ENCODE assay signal across 16 mouse cellular contexts in the genomic region with DNA sequence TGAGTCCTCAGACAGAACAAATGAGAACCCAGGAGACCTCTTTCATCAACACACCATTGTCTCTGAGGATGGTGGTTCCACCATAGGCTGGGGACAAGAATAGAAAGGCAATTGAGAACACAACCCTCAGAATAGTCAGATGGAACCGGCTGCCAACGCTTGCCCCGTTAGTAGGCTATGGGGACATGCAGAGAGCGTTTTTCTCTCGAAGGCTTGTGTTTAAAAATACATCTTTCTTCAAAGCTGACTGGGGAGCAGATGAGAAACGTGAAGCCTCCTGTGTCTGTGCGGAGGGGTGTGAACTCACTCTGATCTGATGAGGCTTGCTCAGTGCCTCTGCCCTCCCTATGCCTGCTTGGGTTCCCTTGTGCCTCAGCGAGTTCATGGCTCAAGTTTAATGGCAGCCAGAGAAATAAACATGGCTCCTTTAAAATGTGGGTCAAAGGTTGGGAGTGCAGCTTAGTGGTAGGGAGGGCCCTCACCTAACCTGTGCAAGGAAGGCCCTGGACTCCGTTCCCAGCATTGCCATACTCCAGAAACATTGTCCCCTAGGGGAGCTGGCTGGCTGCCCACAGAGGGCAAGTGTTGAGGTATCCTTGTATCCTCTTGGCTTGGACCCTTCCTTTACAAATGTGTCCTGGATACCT. TPM values are rescaled to one million over a fixed set of nuclear protein-coding genes. Genes with fewer than 3 reads are reported as not detected.
DNase-seq lines count a peak whose midpoint lies in the region; ATAC-seq lines count a peak whose summit lies in the region.
"Had no signal": no experiment of that assay in that cellular context is flagged by ENCODE, and none has a peak within 500 bp of the region (broad histone marks: within the 10 kb centered on the region; RNA-seq: fewer than 3 reads in every experiment).

No protein-coding gene starts in this region.

- peaks cover 54% of the 10 kb centered on the region for H3K4me1 ChIP-seq in embryonic facial prominence, embryonic 15.5 days
- H3K4me1 ChIP-seq in embryonic facial prominence, embryonic 10.5 days = peaks cover 28% of the 10 kb centered on the region
- H3K4me1 ChIP-seq in heart, embryonic 15.5 days (replicated peaks) = peaks cover 80% of the 10 kb centered on the region
- H3K4me1 ChIP-seq in neural tube, embryonic 14.5 days (ENCODE audit: control insufficient read depth, insufficient read depth, low read length) = peaks cover 3% of the 10 kb centered on the region; the same call in 1 of the 2 replicates
- H3K4me1 ChIP-seq in liver, embryonic 12.5 days = peaks cover 11% of the 10 kb centered on the region

- no peak overlapping the region for H3K9ac ChIP-seq in embryonic facial prominence, embryonic 15.5 days
- H3K9ac ChIP-seq in heart, embryonic 15.5 days = no peak overlapping the region
- no peak overlapping the region for H3K9ac ChIP-seq in neural tube, embryonic 14.5 days (replicated peaks; ENCODE audit: low read depth, low read length)
- H3K9ac ChIP-seq in liver, embryonic 12.5 days = no peak overlapping the region
- H3K9ac ChIP-seq: midbrain, embryonic 15.5 days; stomach, embryonic 15.5 days had no signal

- H3K4me3 ChIP-seq in embryonic facial prominence, embryonic 15.5 days (replicated peaks) = no peak overlapping the region
- H3K4me3 ChIP-seq in embryonic facial prominence, embryonic 10.5 days = no peak overlapping the region
- H3K4me3 ChIP-seq in heart, embryonic 15.5 days = no peak overlapping the region
- no peak overlapping the region for H3K4me3 ChIP-seq in neural tube, embryonic 14.5 days (ENCODE audit: low read depth, low read length)
- no peak overlapping the region for H3K4me3 ChIP-seq in liver, embryonic 12.5 days
- H3K4me3 ChIP-seq: midbrain, embryonic 15.5 days; stomach, embryonic 15.5 days had no signal

- peak overlapping the region; percentile 40 for H3K27ac ChIP-seq in embryonic facial prominence, embryonic 15.5 days (replicated peaks)
- no peak overlapping the region for H3K27ac ChIP-seq in embryonic facial prominence, embryonic 10.5 days (replicated peaks)
- peak overlapping the region; percentile 93 for H3K27ac ChIP-seq in heart, embryonic 15.5 days
- 0 out of 2 replicates have a peak overlapping the region, but pooled peaks have one; percentile 18 for H3K27ac ChIP-seq in neural tube, embryonic 14.5 days (ENCODE audit: low read depth, low read length)
- H3K27ac ChIP-seq in liver, embryonic 12.5 days = no peak overlapping the region
- H3K27ac ChIP-seq: hindbrain, postnatal 0 days; midbrain, embryonic 15.5 days; stomach, embryonic 15.5 days had no signal

- H3K4me2 ChIP-seq in embryonic facial prominence, embryonic 15.5 days (replicated peaks) = no peak overlapping the region
- no peak overlapping the region for H3K4me2 ChIP-seq in heart, embryonic 15.5 days
- no peak overlapping the region for H3K4me2 ChIP-seq in neural tube, embryonic 14.5 days (ENCODE audit: low read depth, low read length)
- no peak overlapping the region for H3K4me2 ChIP-seq in liver, embryonic 12.5 days
- H3K4me2 ChIP-seq: midbrain, embryonic 15.5 days; stomach, embryonic 15.5 days had no signal

- no peaks in the 10 kb centered on the region for H3K9me3 ChIP-seq in embryonic facial prominence, embryonic 15.5 days (replicated peaks)
- no peaks in the 10 kb centered on the region for H3K9me3 ChIP-seq in embryonic facial prominence, embryonic 10.5 days
- H3K9me3 ChIP-seq in heart, embryonic 15.5 days (replicated peaks) = no peaks in the 10 kb centered on the region
- H3K9me3 ChIP-seq in neural tube, embryonic 14.5 days (ENCODE audit: control insufficient read depth, low read length) = no peaks in the 10 kb centered on the region
- no peaks in the 10 kb centered on the region for H3K9me3 ChIP-seq in liver, embryonic 12.5 days (replicated peaks)
- H3K9me3 ChIP-seq: midbrain, embryonic 15.5 days; stomach, embryonic 15.5 days had no signal

- DNase-seq in embryonic facial prominence, embryonic 10.5 days (ENCODE audit: low spot score) = no peak
- no peak for DNase-seq in heart, adult 8-10 months (ENCODE audit: low spot score)
- DNase-seq in neural tube, embryonic 10.5 days (ENCODE audit: extremely low spot score, low spot score) = no peak
- DNase-seq in right cerebral cortex, postnatal 4 days = peak; percentile 23
- DNase-seq: adrenal gland, postnatal 14 days; cerebellum, postnatal 14 days; kidney, adult 2 months; kidney, postnatal 25 days; spleen, adult 18-20 months had no signal

- 58% methylated on average over 9 of the region's 9 CpGs for WGBS in embryonic facial prominence, embryonic 15.5 days
- 79% methylated on average over 9 of the region's 9 CpGs for WGBS in embryonic facial prominence, embryonic 10.5 days
- 51% methylated on average over 9 of the region's 9 CpGs for WGBS in heart, embryonic 15.5 days
- 60% methylated on average over 9 of the region's 9 CpGs for WGBS in neural tube, embryonic 14.5 days
- 79% methylated on average over 9 of the region's 9 CpGs for WGBS in liver, embryonic 12.5 days (ENCODE audit: insufficient replicate concordance)

- no peak for ATAC-seq in embryonic facial prominence, embryonic 15.5 days (ENCODE audit: insufficient number of reproducible peaks, low FRiP score, low TSS enrichment, low read depth)
- no peak for ATAC-seq in heart, embryonic 15.5 days (replicated peaks; ENCODE audit: insufficient number of reproducible peaks, insufficient read depth, low FRiP score, low read depth)
- ATAC-seq in neural tube, embryonic 14.5 days (ENCODE audit: low read depth) = no peak
- ATAC-seq in liver, embryonic 12.5 days = no peak
- ATAC-seq: hindbrain, postnatal 0 days; midbrain, embryonic 15.5 days had no signal

- no peaks in the 10 kb centered on the region for H3K36me3 ChIP-seq in embryonic facial prominence, embryonic 15.5 days
- H3K36me3 ChIP-seq in embryonic facial prominence, embryonic 10.5 days (replicated peaks) = no peaks in the 10 kb centered on the region
- no peaks in the 10 kb centered on the region for H3K36me3 ChIP-seq in heart, embryonic 15.5 days
- no peaks in the 10 kb centered on the region for H3K36me3 ChIP-seq in neural tube, embryonic 14.5 days (ENCODE audit: control insufficient read depth, insufficient read depth, low read length)
- no peaks in the 10 kb centered on the region for H3K36me3 ChIP-seq in liver, embryonic 12.5 days
- H3K36me3 ChIP-seq: midbrain, embryonic 15.5 days; stomach, embryonic 15.5 days had no signal

- no peaks in the 10 kb centered on the region for H3K27me3 ChIP-seq in embryonic facial prominence, embryonic 15.5 days
- peaks cover 3% of the 10 kb centered on the region for H3K27me3 ChIP-seq in embryonic facial prominence, embryonic 10.5 days (replicated peaks; ENCODE audit: low read depth, poor library complexity, severe bottlenecking)
- no peaks in the 10 kb centered on the region for H3K27me3 ChIP-seq in heart, embryonic 15.5 days
- H3K27me3 ChIP-seq in neural tube, embryonic 14.5 days (ENCODE audit: control insufficient read depth, insufficient read depth, low read length) = no peaks in the 10 kb centered on the region
- no peaks in the 10 kb centered on the region for H3K27me3 ChIP-seq in liver, embryonic 12.5 days (replicated peaks)
- H3K27me3 ChIP-seq: midbrain, embryonic 15.5 days; stomach, embryonic 15.5 days had no signal

RNA-seq across cellular contexts. Expression of a gene that starts 53.7 kb away (rescaled TPM):
- 2.4 and 3.0 TPM in 2 replicates for polyA plus RNA-seq in embryonic facial prominence, embryonic 15.5 days (2015; fragmentation: Nextera tagmentation; extraction: Ambion mirVana)
- 2.7 and 2.8 TPM in 2 replicates for polyA plus RNA-seq in embryonic facial prominence, embryonic 10.5 days (2016; fragmentation: Nextera tagmentation; extraction: Ambion mirVana)
- polyA plus RNA-seq in heart, embryonic 15.5 days (2015; fragmentation: Nextera tagmentation; extraction: Ambion mirVana) = 1.0 and 1.9 TPM in 2 replicates
- total RNA-seq in heart, adult 8-10 months (2022) = 1 to 10 TPM; 2.9 to 4.9 (median 3.5) TPM
- 2.7 TPM in 2 replicates for polyA plus RNA-seq in neural tube, embryonic 14.5 days (2014; fragmentation: Nextera tagmentation; extraction: Ambion mirVana)
- polyA plus RNA-seq in liver, embryonic 12.5 days (2016; fragmentation: Nextera tagmentation; extraction: Ambion mirVana) = 3.3 and 3.4 TPM in 2 replicates

Comparison
In these comparisons a context has a peak if more than half of its experiments do, and no peak if none do; other contexts are left out.
1. H3K27ac ChIP-seq: peak in embryonic facial prominence, embryonic 15.5 days (single experiment), heart, embryonic 15.5 days (single experiment) and neural tube, embryonic 14.5 days (single experiment); none in embryonic facial prominence, embryonic 10.5 days (single experiment) and liver, embryonic 12.5 days (single experiment).